Mouse (Mus musculus) heart, embryonic 13.5 days (tissue): ENCODE data around the gene Golga7b. TPM values are rescaled to one million over a fixed set of nuclear protein-coding genes. Genes with fewer than 3 reads are reported as not detected.

Source experiments
- ATAC-seq: fragments of 200-750 bp; cut with Nextera tagmentation; 2 replicates; pipeline ENCODE4 v1.8.0; 2017; ENCODE audit warnings: moderate TSS enrichment; ENCODE audit not compliant: insufficient number of reproducible peaks, low FRiP score, low TSS enrichment; ENCODE audit errors: extremely low read depth
- H3K27ac ChIP-seq: fragments of 300-500 bp; sonication (generic); replicated peaks from 2 replicates; pipeline ENCODE4 v1.5.1; 2015; ENCODE audit warnings: moderate library complexity, mild to moderate bottlenecking, inconsistent platforms
- H3K27me3 ChIP-seq: fragments of 300-500 bp; sonication (generic); replicated peaks from 2 replicates; pipeline ENCODE4 v1.6.1; 2015; ENCODE audit warnings: mild to moderate bottlenecking, inconsistent platforms
- H3K36me3 ChIP-seq: fragments of 300-500 bp; sonication (generic); 2 replicates; pipeline ENCODE4 v1.6.1; 2015; ENCODE audit warnings: mild to moderate bottlenecking, inconsistent platforms
- H3K4me1 ChIP-seq: fragments of 300-500 bp; sonication (generic); 2 replicates; pipeline ENCODE4 v1.6.1; 2015; ENCODE audit warnings: inconsistent platforms
- H3K4me2 ChIP-seq: fragments of 300-500 bp; sonication (generic); 2 replicates; pipeline ENCODE4 v1.6.1; 2015; ENCODE audit warnings: inconsistent platforms, mild to moderate bottlenecking, moderate library complexity
- H3K4me3 ChIP-seq: fragments of 300-500 bp; sonication (generic); 2 replicates; pipeline ENCODE4 v1.5.1; 2015; ENCODE audit warnings: moderate library complexity, mild to moderate bottlenecking, inconsistent platforms
- H3K9ac ChIP-seq: fragments of 300-500 bp; sonication (generic); 2 replicates; pipeline ENCODE4 v1.6.1; 2015; ENCODE audit warnings: inconsistent platforms, mild to moderate bottlenecking, moderate library complexity
- H3K9me3 ChIP-seq: fragments of 300-500 bp; sonication (generic); 2 replicates; pipeline ENCODE4 v1.6.1; 2016; ENCODE audit warnings: inconsistent platforms
- WGBS: fragments of 180-500 bp; shearing (Covaris S2); methylation state at CpG from one replicate; pipeline ENCODE4 v1.1.7; 2015; ENCODE audit warnings: mixed read lengths; 5-methylcytosine and 5-hydroxymethylcytosine counted together
- polyA plus RNA-seq: library from polyadenylated mRNA; unstranded; fragments of >200 nt; fragmentation: Nextera tagmentation; extraction: Ambion mirVana; gene quantifications from 2 replicates; pipeline ENCODE4 v1.2.1, GENCODE M21; 2015

The Golga7b gene
- polyA plus RNA-seq, 1 experiment from 2014 or later, result 0.25 TPM

- Histone ChIP-seq H3K4me1 (peaks cover 11% of the 10 kb centered on the region), H3K27ac (no peak overlapping the region), H3K27me3 (peaks cover 53% of the 10 kb centered on the region), H3K4me2 (no peak overlapping the region), H3K9me3 (no peaks in the 10 kb centered on the region), H3K9ac (no peak overlapping the region), H3K4me3 (no peak overlapping the region), H3K36me3 (no peaks in the 10 kb centered on the region)
- no peak for ATAC-seq
- 52% methylated on average over 8 of the region's 8 CpGs for WGBS
These were observed 58.4 kb downstream of the Golga7b start for GRCm38 (mm10) chr19:42305746-42306145.

DNA sequence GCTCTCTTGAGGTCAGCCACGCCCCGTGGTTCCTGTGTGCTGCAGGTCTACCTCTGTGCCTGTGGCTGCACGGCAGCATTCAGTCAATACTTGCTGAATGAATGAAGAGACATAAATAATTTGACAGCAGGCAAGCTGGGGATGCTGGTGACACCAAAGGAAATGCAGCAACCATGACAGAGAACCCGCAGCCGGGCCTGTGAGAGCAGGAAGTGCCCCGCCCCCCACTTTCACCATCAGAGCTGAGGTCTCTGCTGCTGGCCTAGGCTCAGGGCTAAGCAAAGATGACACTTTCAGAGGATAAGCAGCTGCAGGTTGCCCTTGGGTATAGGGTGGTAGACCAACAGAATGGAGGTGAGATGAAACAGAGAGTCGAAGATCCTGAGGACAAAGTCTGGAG, 58.8 kb downstream of the Golga7b start:
- no peak overlapping the region for H3K4me3 ChIP-seq
- H3K9ac ChIP-seq, result no peak overlapping the region
- peaks cover 51% of the 10 kb centered on the region for H3K27me3 ChIP-seq
- H3K36me3 ChIP-seq, result no peaks in the 10 kb centered on the region
- ATAC-seq, result no peak
- no peak overlapping the region for H3K27ac ChIP-seq
- WGBS, result 36% methylated on average over 7 of the region's 7 CpGs
- H3K4me1 ChIP-seq, result peaks cover 11% of the 10 kb centered on the region
- no peaks in the 10 kb centered on the region for H3K9me3 ChIP-seq
- no peak overlapping the region for H3K4me2 ChIP-seq

DNA sequence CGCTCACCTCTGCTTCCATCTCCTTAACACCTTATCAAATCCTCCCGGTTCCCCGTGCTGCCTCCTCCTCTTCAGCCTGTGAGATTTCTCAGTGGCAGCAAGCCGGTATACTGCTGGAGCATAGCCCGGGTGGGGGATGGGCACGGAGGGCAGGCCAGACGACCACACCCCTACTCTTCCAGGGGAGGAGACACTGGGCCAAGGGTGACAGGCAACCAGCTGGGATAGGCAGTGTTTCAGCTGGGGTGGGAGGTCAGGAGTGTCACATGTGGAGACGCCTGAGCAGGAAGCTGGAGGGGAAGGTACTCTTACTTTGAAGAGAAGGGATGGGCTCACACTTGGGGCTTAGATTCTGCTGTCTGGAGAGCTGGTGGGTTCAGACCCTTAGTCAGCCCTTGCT, 59.6 kb downstream of the Golga7b start:
- Histone ChIP-seq H3K27ac (no peak overlapping the region), H3K36me3 (no peaks in the 10 kb centered on the region), H3K4me2 (no peak overlapping the region), H3K4me1 (peaks cover 11% of the 10 kb centered on the region), H3K27me3 (peaks cover 51% of the 10 kb centered on the region), H3K4me3 (no peak overlapping the region), H3K9ac (no peak overlapping the region), H3K9me3 (no peaks in the 10 kb centered on the region)
- no peak for ATAC-seq
- WGBS, result 2% methylated on average over 8 of the region's 8 CpGs

DNA sequence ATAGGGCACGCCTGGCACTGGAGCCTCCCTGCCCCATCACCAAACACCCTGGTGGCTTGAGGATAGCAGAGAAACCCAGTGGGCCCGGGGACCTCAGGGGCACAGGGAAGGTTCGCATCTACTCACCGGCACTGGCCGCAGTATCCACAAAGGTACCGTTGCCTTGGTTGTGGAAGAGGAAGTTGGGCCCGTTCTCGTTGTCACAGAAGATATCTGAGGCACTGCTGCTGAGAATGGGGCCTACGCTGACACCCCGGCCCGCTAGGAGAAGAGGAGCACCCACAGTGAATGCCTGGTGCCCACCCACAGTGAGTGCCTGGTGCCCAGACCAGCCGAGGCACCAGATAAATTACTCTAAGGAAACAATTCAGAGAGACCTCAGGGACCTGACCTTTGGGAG, 61.6 kb downstream of the Golga7b start:
- Histone ChIP-seq H3K4me2 (no peak overlapping the region), H3K27me3 (peaks cover 52% of the 10 kb centered on the region), H3K9ac (no peak overlapping the region), H3K36me3 (no peaks in the 10 kb centered on the region), H3K4me1 (peaks cover 11% of the 10 kb centered on the region), H3K27ac (no peak overlapping the region), H3K4me3 (no peak overlapping the region), H3K9me3 (no peaks in the 10 kb centered on the region)
- whole genome bisulfite sequencing, result 69% methylated on average over 12 of the region's 12 CpGs
- ATAC-seq, result no peak

- ATAC-seq, result no peak
- H3K9ac ChIP-seq, result no peak overlapping the region
- WGBS, result 18% methylated on average over 2 of the region's 2 CpGs
- no peak overlapping the region for H3K4me3 ChIP-seq
- H3K27me3 ChIP-seq, result peaks cover 48% of the 10 kb centered on the region
- H3K4me2 ChIP-seq, result no peak overlapping the region
- H3K9me3 ChIP-seq, result no peaks in the 10 kb centered on the region
- H3K36me3 ChIP-seq, result no peaks in the 10 kb centered on the region
- H3K27ac ChIP-seq, result no peak overlapping the region
- peaks cover 11% of the 10 kb centered on the region for H3K4me1 ChIP-seq
These were observed 64.0 kb downstream of the Golga7b start for GRCm38 (mm10) chr19:42311332-42311731.

DNA sequence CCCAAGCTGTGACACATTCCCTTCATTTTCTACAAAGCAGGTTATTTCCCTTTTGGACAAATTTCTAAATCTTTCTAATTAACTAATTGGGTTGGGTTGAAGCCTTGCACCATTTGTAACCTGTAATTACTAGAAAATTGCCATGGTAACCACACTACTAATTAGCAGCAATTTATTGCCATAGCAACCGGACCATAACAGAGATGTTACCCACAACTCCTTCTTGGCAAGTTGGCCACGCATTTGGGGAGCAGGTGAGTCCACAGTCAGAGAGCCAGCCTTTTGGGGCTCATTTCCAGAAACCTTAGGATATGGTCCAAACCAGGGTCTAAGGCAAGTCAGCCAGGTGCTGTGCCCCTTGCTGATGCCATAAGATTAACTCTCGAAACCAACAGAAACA, 64.8 kb downstream of the Golga7b start:
- Histone ChIP-seq H3K27me3 (peaks cover 52% of the 10 kb centered on the region), H3K36me3 (no peaks in the 10 kb centered on the region), H3K4me1 (peaks cover 3% of the 10 kb centered on the region), H3K27ac (no peak overlapping the region), H3K9me3 (no peaks in the 10 kb centered on the region), H3K9ac (no peak overlapping the region), H3K4me2 (no peak overlapping the region), H3K4me3 (no peak overlapping the region)
- WGBS, result 70% methylated on average over 3 of the region's 3 CpGs
- no peak for ATAC-seq

- WGBS, result 55% methylated on average over 6 of the region's 6 CpGs
- no peaks in the 10 kb centered on the region for H3K9me3 ChIP-seq
- H3K36me3 ChIP-seq, result no peaks in the 10 kb centered on the region
- no peak overlapping the region for H3K4me2 ChIP-seq
- peaks cover 3% of the 10 kb centered on the region; the same call in 1 of the 2 replicates for H3K4me1 ChIP-seq
- no peak overlapping the region for H3K27ac ChIP-seq
- H3K9ac ChIP-seq, result no peak overlapping the region
- peaks cover 77% of the 10 kb centered on the region for H3K27me3 ChIP-seq
- no peak for ATAC-seq
- no peak overlapping the region for H3K4me3 ChIP-seq
These were observed 67.8 kb downstream of the Golga7b start for GRCm38 (mm10) chr19:42315070-42315679.

DNA sequence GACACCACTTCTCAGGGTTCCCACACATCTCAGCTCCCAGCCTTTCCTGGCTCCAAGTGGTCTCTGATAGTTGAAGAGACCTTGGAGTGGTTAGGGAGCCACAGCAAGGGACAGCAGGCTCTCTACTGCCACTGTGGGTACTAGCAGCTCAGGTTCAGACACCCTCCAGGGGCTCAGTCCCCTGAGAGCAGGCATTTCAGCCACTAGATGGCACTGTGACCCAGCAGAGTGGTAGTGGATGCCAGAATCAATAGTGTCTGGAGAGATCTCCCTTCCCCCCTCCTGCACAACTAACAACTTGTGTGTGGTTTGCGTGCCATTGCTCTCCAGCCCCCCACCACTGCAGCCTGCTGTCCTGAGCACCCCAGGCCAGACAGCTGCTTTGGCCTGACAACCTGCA, 68.5 kb downstream of the Golga7b start:
- H3K36me3 ChIP-seq, result no peaks in the 10 kb centered on the region
- H3K9ac ChIP-seq, result no peak overlapping the region
- peaks cover 3% of the 10 kb centered on the region; the same call in 1 of the 2 replicates for H3K4me1 ChIP-seq
- peaks cover 77% of the 10 kb centered on the region for H3K27me3 ChIP-seq
- no peak overlapping the region for H3K4me2 ChIP-seq
- no peak overlapping the region for H3K27ac ChIP-seq
- WGBS, result 11% methylated on average over 1 of the region's 1 CpGs
- no peaks in the 10 kb centered on the region for H3K9me3 ChIP-seq
- H3K4me3 ChIP-seq, result no peak overlapping the region
- no peak for ATAC-seq

- ATAC-seq, result no peak
- no peak overlapping the region for H3K4me3 ChIP-seq
- H3K36me3 ChIP-seq, result no peaks in the 10 kb centered on the region
- H3K27ac ChIP-seq, result no peak overlapping the region
- peaks cover 77% of the 10 kb centered on the region for H3K27me3 ChIP-seq
- H3K4me2 ChIP-seq, result no peak overlapping the region
- H3K4me1 ChIP-seq, result peaks cover 3% of the 10 kb centered on the region; the same call in 1 of the 2 replicates
- no peak overlapping the region for H3K9ac ChIP-seq
- WGBS, result 78% methylated on average over 2 of the region's 2 CpGs
- H3K9me3 ChIP-seq, result no peaks in the 10 kb centered on the region
These were observed 69.2 kb downstream of the Golga7b start for GRCm38 (mm10) chr19:42316525-42316924.

- no peak overlapping the region for H3K9ac ChIP-seq
- H3K27me3 ChIP-seq, result peaks cover 75% of the 10 kb centered on the region
- no peak overlapping the region for H3K27ac ChIP-seq
- no peak for ATAC-seq
- H3K9me3 ChIP-seq, result no peaks in the 10 kb centered on the region
- no peak overlapping the region for H3K4me2 ChIP-seq
- H3K36me3 ChIP-seq, result no peaks in the 10 kb centered on the region
- H3K4me1 ChIP-seq, result peaks cover 3% of the 10 kb centered on the region; the same call in 1 of the 2 replicates
- 58% methylated on average over 8 of the region's 8 CpGs for WGBS
- H3K4me3 ChIP-seq, result no peak overlapping the region
These were observed 69.6 kb downstream of the Golga7b start for GRCm38 (mm10) chr19:42316998-42317397.

GRCm38 (mm10) chr19:42317648-42318425, 70.5 kb downstream of the Golga7b start:
- no peak overlapping the region for H3K27ac ChIP-seq
- H3K9ac ChIP-seq, result no peak overlapping the region
- no peak overlapping the region for H3K4me2 ChIP-seq
- H3K36me3 ChIP-seq, result no peaks in the 10 kb centered on the region
- H3K4me1 ChIP-seq, result peaks cover 3% of the 10 kb centered on the region; the same call in 1 of the 2 replicates
- 45% methylated on average over 18 of the region's 18 CpGs for WGBS
- no peak overlapping the region for H3K4me3 ChIP-seq
- ATAC-seq, result no peak
- H3K27me3 ChIP-seq, result peaks cover 74% of the 10 kb centered on the region
- no peaks in the 10 kb centered on the region for H3K9me3 ChIP-seq
